Mouse (Mus musculus) liver, embryonic 18 days (tissue): Measurements from ENCODE around the gene Ccm2l. TPM values are rescaled to one million over a fixed set of nuclear protein-coding genes. Genes with fewer than 3 reads are reported as not detected.

Experiments
- polyA plus RNA-seq: library from polyadenylated mRNA; depleted of rRNA; stranded (reverse); fragments of >200 nt; gene quantifications from 2 replicates; pipeline ENCODE4 v1.2.3, GENCODE M21; 2012; rRNA removed

The Ccm2l gene
- 3.6 and 4.5 TPM in 2 replicates for polyA plus RNA-seq

GRCm38 (mm10) chr2:153065747-153066508 lies at the start of gene Ccm2l:
TSS of gene Ccm2l (plus strand) at chr2:153065955.

GRCm38 (mm10) chr2:153031126-153032082 lies 34.4 kb upstream of the Ccm2l start, which contains the start of gene Xkr7:
TSS of gene Xkr7 (plus strand) at chr2:153031852.

DNA sequence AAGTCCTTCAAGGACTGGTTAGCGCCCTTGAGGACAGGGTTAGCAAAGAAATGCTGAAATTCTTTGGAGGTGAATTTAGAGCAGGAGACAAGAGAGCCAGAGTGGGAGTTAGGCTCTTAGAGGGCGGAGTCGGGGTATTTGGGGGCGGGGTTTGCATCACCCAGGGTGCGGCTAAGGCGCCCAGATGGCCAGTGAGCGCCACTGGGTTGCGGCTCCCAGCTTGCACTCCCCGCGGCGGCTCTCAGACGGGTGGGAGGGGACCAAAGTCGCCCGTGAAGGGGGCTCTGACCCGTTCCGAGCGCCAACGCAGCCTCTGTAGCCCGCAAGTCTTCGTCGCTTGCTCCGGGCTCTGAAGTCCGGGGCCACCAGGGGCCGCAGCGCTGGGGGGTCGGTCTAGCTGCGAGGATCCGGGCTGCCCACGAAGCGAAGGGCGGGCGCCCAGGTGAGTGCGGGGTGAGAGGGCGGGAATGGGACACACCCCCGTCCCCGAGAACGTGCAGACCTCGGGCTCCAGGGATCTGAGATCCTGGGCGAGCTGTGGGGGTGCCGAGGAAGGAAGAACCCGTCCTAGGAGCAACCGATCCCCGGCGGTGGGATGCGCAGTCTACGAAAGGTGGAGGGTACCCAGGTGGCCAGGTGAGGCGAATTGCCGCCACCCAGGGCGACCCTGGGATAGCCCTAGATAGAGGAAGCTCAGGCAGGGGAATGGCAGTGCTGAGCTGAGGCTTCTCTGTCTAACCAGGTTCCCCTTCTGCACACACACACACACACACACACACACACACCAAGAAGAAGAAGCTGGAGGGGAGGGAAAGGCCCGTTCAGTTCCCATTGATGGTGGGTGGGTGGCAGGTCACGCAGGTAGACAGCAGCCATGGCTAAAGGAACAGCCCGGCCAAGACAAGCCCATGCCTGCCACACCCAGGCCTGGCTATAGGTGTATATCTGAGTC lies 42.8 kb downstream of the Ccm2l start, which contains the start of gene Hck:
Gene Hck (plus strand): TSS at position 156 of the 952 bp plus-strand sequence.

Other genes starting within 250 kb of the Ccm2l start
- 54.2 and 57.5 TPM in 2 replicates for gene Bcl2l1, start 234.2 kb upstream of the Ccm2l start, polyA plus RNA-seq
- 21.1 and 23.6 TPM in 2 replicates for gene Tpx2, start 218.0 kb upstream of the Ccm2l start, polyA plus RNA-seq
- 0.01 TPM in 1 of 2 replicates, not detected in the other for gene Mylk2, start 154.6 kb upstream of the Ccm2l start, polyA plus RNA-seq
- gene Foxs1, start 132.7 kb upstream of the Ccm2l start, polyA plus RNA-seq, result 0.48 and 0.83 TPM in 2 replicates
- gene Dusp15, start 114.3 kb upstream of the Ccm2l start, polyA plus RNA-seq, result not detected in 2 replicates
- 0.07 and 0.18 TPM in 2 replicates for gene Ttll9, start 103.5 kb upstream of the Ccm2l start, polyA plus RNA-seq
- 24.3 and 26.5 TPM in 2 replicates for gene Pdrg1, start 50.5 kb upstream of the Ccm2l start, polyA plus RNA-seq
- gene Xkr7, start 34.1 kb upstream of the Ccm2l start, polyA plus RNA-seq, result not detected in 2 replicates
- gene Hck, start 42.5 kb downstream of the Ccm2l start, polyA plus RNA-seq, result 17.5 and 18.7 TPM in 2 replicates
- 15.3 and 18.3 TPM in 2 replicates for gene Tm9sf4, start 95.3 kb downstream of the Ccm2l start, polyA plus RNA-seq
- gene Tspyl3, start 159.5 kb downstream of the Ccm2l start, polyA plus RNA-seq, result 1.5 TPM in 2 replicates
- 5.5 and 5.6 TPM in 2 replicates for gene Plagl2, start 175.5 kb downstream of the Ccm2l start, polyA plus RNA-seq
- 5.4 and 5.8 TPM in 2 replicates for gene Pofut1, start 175.6 kb downstream of the Ccm2l start, polyA plus RNA-seq
- gene Kif3b, start 225.5 kb downstream of the Ccm2l start, polyA plus RNA-seq, result 3.2 and 3.8 TPM in 2 replicates